Mouse (Mus musculus) central nervous system, embryonic 11.5 days (tissue): ENCODE measurements around the gene H1fx. TPM values are rescaled to one million over a fixed set of nuclear protein-coding genes. Genes with fewer than 3 reads are reported as not detected.

Experiments
- polyA plus RNA-seq: library from polyadenylated mRNA; depleted of rRNA; stranded (reverse); fragments of >200 nt; gene quantifications from 2 replicates; pipeline ENCODE4 v1.2.3, GENCODE M21; 2012; rRNA removed

The H1fx gene
- polyA plus RNA-seq: 179 and 180 TPM in 2 replicates

DNA sequence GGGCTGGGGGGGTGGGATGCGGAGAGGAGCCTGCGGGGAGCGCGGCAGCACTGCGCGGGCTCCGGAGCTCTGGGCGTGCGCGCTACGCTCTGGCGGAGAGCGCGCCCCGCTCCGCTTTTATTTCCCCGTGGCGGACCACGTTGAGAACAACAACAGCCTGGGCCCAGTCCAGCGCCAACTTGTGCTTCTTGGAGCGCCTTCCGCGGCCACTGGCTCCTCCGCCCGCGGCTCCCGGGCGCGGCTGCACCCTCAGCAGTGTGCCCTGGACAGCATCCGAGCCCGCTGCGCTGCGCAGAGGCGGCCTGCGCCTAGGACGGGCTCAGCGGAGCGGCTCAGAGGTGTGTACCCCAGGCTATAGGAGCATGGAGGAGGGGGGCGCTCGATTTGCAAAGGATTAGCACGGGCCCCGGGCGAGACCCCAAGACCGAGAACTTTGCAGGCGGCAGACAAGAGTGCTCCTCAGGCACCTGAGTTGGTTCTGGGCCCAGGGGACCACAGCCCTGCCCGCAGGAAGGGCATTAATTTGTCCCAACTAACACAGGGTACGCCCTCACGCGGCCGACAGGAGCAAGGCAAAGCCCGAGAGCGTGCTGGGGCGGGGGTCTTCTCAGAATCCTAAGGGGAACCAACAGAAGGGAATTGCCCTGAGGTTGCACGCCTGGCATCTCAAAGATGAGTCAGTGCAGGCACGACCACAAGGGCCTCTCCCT is at the start of gene H1fx:
H1fx (minus strand) TSS at position 91 of the 710 bp plus-strand sequence.

Other genes with a start within 250 kb of the H1fx start
- 4.3 and 6.9 TPM in 2 replicates for gene Gp9, start 203.6 kb downstream of the H1fx start, polyA plus RNA-seq
- gene Rab43, start 169.5 kb downstream of the H1fx start, polyA plus RNA-seq: 3.1 and 6.8 TPM in 2 replicates
- gene Gm45140, start 145.8 kb downstream of the H1fx start, polyA plus RNA-seq: 10.2 and 33.9 TPM in 2 replicates
- 67.5 and 130 TPM in 2 replicates for gene Isy1, start 142.8 kb downstream of the H1fx start, polyA plus RNA-seq
- 377 and 541 TPM in 2 replicates for gene Cnbp, start 130.5 kb downstream of the H1fx start, polyA plus RNA-seq
- 69.5 and 90.5 TPM in 2 replicates for gene Copg1, start 93.8 kb downstream of the H1fx start, polyA plus RNA-seq
- gene Hmces, start 67.7 kb downstream of the H1fx start, polyA plus RNA-seq: 29.0 and 36.8 TPM in 2 replicates
- gene Rab7, start 63.6 kb upstream of the H1fx start, polyA plus RNA-seq: 194 and 317 TPM in 2 replicates
- 106 and 207 TPM in 2 replicates for gene Rpn1, start 102.8 kb upstream of the H1fx start, polyA plus RNA-seq
- gene Gata2, start 212.3 kb upstream of the H1fx start, polyA plus RNA-seq: 17.6 and 23.6 TPM in 2 replicates
- not detected in 2 replicates for gene Dnajb8, start 240.6 kb upstream of the H1fx start, polyA plus RNA-seq